Mouse (Mus musculus) retina, postnatal 7 days (tissue): ENCODE data around the gene Fhit.

Experiments used
- DNase-seq: peaks from one replicate; pipeline ENCODE4 v3.0.0-alpha.2; 2012; ENCODE audit warnings: low read depth, low spot score

Gene Fhit

DNA sequence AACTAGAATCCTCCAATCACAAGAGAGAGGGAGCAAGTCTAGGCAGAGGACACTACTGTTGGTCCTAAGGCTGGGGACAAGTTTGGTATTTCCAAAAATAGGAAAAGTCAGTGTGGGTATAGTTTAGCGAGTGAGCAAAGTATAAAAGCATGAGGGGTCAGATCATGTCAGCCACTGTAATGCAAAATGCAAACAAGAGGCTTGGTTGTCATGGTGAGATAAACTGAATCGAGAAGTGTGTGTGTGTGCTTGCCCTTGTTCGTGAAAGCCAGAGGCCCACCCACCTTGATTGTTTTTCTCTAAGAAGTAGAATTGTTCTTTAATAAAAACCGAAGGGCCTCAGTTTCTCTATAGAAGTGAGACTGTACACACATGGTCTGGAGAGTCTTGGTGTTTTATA, 1465.8 kb downstream of the Fhit start:
- no peak for DNase-seq

DNA sequence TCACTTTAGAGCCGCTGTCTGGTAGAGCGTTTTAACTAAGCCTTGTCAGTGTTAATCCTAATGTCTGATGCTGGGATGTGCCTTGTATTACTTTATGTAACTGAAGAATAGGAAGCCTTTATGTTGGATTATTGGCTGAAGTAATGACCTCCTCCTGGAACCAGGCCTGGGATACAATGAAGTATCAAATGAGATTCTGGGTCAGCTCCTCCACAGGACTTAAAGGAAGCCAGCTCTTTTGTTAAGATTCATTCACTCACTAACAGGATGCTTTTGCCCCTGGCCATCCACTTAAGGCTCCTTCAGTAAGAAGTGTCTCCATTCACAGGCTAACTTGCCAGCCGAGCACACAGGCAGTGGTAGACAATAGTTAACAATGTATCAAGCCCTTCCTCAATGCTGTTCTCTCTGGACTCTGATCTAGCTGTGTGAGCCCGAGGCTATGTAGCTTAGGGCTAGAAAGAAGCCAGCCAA, 1466.6 kb downstream of the Fhit start:
- no peak for DNase-seq

DNA sequence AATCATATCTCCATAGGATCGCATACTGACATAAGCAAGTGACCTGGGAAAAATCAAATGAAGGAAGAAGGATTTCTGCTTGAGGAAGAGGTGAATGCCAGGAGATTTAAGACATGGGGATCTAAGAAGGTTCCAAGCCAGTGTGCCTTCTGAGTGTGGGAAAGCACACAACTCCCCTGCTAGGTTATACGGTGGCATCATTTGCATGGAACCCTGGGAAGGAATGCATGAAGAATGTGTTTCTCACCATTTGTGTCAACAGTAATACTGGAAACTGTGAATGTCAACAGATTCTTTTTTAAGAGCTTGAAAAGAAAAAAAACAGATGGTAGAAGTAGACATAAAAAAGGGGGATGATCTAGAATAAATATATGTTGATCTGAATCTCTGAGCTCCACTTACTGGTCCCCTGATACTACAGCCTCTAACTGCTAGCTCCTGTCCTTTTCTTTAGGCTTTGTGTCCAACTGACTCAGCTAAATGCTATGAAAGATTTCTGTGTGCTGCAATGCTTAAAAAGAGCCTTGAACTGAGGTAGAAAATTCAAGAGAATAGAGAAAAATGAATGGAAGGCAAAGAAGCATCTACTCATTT, 1473.1 kb downstream of the Fhit start:
- no peak for DNase-seq

DNA sequence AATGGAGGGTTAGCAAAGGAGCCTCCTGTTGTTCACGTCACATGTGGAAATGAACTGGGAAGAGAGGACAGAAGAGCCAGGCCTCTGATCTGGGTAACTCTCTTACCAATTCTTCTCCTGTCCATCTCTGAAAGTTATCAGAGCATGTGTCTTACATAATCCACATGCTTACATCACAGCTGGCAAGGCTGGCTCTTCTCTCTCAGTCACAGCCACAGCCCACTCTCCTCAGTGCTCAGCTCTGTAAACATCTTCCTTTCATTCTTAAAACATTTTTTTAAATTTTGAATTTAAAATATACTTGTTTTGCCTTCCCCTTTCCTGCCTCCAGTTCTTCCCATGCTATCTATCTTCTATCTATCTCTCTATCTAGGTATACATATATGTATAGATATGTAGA, 1477.5 kb downstream of the Fhit start:
- DNase-seq: no peak

DNA sequence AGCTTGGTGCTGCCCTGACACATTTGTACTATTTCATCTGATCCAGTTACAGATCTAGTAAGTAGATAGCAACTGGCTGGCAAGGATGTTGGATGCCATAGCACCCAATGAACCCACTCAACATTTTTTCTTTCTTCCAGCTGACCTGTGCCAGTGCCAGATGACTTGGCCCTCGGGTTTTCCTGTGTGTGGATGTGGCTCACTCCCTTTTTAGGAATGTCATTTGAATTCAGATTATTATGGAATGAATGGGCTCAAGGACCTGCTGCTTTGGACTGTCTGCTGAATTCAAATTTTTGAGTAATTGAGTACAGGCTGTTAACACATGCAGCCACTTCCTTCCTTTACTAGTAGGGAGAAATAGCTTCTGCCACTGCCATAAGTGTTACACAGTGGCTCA, 1489.1 kb downstream of the Fhit start:
- no peak for DNase-seq

DNA sequence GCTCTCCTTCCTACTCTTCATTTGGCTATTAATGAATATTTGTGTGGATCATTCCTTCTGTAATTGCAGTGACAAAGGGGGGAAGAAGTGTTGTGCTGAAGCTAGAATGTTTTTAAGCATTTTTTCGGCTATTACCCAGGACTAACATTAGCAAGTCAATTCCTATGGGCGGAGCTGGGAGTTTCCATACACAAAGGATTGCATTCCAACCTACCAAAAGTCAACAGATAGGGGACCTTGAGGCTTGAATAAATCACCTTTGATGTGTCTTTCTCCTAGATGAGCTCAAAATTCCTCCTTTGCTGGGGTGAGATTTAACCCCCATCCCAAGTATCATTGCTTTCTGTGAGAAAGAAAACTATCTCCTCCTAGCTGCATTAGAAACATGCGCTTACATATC, 1490.1 kb downstream of the Fhit start:
- no peak for DNase-seq

DNA sequence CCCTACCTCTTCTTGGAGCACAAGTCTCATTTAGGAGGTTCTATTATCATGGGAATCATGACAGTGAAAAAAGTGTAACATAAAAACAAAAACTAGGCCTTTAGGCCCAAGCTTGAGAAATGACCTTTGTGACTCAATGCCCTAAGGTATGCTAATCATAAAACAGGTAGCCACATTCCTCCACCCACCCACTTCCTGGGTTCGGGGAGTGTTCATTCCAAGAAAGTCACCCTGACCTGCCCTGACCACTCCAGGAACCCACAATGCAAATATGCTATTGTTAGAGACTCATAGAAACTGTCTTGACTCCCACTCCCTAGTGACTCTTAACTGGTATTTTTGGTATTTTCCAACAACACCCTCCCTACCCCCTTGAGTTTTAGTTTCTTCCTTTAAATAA, 1492.1 kb downstream of the Fhit start:
- DNase-seq: no peak

DNA sequence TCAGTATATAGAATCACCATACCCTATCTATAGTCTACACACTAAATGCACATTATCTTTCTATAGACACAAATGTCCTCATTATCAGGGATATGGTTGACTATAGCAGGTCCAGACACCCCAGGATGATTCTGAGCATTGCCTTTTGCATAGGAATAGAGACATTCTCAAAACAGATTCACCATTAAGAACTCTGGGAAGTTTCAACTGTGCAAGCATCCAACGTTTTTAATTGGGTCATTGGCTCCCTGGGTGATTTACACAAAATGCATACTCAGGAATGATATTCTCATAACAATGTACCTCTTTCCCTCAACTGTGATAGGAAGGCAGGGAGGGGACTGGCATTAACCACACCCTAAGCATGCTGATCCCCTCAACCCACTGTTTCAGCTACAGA, 1503.4 kb downstream of the Fhit start:
- DNase-seq: no peak

DNA sequence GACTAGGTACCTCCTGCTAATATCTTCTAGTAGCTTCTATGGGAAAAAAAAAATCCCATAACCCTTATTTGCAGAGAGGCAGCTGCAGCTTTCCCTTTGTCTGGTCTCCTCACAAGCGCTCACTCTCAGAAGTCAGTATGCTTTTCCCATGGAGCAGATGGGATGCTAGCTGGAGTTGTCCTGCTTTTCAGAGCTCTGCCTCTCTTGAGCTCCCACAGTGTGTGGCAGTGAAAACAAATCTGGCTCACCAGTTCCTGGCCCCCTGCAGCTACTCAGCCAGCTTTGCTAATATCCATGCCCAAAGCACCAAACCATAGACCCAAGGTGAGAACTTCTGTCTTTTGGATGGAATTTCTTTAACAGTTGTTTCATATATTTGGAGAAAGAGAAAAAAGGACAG, 1510.4 kb downstream of the Fhit start:
- DNase-seq: no peak

DNA sequence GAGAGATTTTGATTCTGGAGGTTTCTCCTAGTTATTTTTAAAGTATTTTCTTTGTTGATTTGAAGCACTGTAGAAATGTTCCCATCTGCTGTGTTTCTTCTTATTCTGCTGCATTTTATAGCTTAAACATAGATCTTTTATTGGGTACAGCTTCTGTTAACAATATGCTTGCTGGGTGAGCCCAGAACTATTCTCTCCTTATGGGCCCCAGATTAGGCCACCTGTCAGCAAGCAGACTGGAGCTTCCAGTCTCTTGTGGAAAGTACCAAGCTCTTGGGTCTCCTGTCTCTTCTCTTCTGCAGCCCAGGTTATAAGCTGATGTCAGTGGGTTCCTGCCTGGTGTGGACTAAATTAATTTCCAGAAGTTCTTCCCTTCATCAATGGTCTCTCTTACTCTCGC, 1513.4 kb downstream of the Fhit start:
- no peak for DNase-seq

DNA sequence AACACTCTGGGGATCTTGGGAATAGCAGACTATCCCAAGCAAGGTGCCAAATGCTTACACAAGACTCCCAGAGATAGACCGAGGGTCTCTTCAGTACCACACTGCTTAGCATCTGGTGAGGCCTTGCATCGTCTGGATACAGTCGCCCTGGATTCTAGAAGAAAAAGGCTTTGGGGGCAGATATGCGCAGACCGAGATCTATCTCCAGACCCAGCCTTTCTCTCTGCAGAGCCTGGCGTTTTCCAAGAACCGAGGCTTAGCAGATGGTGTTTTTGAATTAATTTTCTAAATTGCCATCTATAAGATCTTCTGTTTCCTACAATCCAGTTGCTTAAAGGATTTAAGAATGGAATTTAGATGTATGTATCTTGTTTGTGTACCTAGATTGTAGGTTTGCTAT, 1515.6 kb downstream of the Fhit start:
- DNase-seq: no peak

DNA sequence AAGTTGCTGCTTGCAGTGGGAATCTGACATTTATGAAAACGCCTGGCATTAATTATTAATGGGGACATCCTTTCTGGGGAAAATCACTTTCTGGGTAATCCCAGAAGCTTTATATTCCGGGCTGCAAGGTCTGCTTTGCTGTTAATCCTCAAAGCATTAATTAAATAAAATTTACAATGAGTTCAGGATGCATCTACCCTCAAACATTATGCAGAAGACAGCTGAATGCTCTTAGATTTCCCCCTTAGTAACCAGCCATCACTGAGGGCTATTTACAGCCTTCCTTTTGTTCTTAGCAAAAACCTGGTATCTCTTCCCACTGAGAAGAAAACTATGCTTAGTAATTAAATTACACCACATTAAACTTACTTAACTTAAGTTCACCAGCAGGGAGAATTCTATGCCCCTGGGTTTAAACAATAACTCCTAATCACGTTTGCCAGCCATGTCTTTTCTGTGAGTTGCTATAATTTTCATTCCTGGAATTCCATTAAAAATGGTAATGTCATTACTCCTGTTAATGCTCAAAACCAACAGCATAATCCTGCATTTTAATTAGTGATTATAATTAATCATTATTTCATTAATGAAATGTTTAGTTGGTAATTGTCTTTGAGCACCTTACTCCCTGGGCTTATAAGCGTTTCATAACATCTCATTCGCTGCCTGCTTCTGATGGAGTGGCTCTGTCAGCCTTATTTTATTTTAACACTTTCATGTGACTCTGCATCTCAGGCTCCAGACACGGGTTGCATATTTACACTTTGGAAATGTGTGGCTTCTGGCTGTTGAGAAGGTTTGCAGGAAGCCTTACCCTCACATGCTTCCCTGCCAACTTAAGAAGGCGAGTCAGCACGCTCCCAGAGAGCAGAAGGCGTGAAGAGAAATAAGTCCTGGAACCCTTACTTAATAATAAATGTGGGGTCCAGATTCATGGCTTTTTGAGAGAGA, 1517.3 kb downstream of the Fhit start:
- no peak for DNase-seq

DNA sequence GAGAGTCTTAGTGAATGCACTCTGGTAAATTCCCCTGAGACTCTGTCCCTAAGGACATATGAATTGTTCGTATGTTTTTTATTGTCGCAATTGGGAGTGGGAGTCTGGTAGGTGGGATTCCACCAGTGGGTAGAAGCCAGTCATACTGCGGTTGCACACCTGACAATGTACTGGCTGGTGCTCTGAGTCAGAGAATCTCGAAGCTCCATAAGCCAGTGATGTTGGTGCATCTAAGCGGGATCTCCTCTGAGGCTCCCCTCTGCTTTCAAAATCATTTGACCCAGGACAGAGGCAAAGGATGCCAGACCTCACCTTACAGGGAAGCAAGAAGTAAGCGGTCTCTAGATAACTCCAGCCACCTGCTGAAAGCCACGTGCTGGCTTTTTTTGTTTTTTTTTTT, 1518.1 kb downstream of the Fhit start:
- no peak for DNase-seq

DNA sequence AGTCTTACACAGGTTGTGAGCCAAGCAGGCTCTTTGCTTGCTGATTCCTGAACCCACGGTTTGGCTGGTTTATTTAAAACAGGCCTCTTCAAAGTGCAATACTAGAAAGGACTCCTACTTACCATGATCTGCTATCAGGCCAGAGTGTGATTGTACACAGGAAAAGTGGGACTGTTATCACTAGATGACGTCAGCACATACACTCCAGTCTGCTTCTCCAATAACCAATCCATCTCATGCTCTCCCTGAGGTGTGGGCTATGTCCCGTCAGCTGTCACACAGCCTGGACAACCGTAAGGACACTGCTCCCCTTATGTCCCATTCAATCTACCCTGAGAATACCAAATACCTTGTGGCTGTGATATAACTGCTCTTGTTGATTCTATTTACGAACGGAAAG, 1519.2 kb downstream of the Fhit start:
- DNase-seq: no peak

DNA sequence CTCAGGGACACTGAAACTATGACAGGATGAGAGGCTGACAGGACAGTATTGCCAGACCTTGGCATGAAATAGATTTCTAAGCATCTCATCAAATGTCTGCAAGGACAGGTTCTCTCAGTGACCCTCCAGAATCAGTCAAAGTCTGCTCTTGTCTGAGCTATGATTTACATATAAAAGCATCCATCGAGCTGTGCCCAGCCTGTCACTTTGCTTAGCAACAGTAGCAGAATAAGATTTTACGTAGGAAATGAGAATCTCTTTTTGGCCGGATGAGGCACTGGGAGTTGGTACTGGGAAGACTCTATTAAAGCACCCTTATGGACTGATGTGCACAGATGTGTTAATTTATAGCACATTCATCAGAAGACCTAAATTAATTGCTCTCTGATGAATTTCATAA, 1519.8 kb downstream of the Fhit start:
- DNase-seq: no peak

DNA sequence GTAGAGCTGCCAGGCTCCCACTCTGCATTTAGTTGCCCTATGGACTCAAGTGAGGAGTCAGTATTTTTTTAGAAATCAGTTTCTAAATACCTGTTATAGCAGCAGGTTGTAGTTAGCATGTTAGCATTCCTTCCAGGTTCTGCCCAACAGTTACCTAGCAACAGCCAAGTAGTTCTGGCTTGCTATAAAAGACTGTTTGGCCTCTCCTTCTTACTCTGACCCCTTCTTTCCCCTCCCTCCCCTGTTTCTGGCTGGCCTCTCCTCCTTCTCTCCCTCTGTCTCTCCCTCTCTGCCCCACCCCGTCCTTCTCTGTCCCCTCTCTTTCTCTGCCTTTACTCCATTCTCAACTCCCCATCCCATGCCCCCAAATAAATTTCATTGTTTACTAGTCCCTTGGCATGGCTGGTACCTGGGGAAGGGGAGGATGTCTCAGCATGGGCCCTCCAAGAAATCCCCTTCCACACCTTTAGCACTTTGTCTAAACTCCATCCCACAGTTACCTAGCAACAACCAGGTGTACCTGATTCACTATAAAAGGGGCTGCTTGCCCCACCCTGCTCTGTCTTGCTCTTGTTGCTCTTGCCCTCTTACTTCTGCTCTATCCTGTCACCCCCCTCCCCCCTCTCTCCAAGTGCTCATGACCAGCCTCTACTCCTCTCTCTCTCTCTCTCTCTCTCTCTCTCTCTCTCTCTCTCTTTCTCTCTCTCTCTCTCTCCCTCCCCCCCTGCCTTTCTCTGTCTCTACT, 1527.4 kb downstream of the Fhit start:
- DNase-seq: no peak

DNA sequence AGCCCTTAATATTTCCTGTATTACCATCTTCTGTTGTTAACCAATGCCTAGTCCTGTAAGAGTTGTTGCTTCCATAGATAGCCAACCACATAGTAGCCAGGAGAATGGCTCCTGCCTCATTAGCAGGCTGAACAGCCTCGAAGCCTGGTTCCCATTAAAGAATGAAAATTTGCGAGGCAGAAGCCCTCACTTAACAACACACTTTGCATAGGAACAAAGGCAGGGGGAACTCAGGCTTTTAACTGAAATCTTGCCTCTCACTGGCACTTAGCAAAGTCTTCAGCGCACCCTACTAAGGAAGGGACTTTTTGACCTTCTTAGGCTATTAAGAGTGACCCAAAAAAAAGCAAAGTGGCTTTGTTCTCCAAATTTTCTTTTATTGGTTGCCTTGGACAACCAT, 1529.3 kb downstream of the Fhit start:
- no peak for DNase-seq

DNA sequence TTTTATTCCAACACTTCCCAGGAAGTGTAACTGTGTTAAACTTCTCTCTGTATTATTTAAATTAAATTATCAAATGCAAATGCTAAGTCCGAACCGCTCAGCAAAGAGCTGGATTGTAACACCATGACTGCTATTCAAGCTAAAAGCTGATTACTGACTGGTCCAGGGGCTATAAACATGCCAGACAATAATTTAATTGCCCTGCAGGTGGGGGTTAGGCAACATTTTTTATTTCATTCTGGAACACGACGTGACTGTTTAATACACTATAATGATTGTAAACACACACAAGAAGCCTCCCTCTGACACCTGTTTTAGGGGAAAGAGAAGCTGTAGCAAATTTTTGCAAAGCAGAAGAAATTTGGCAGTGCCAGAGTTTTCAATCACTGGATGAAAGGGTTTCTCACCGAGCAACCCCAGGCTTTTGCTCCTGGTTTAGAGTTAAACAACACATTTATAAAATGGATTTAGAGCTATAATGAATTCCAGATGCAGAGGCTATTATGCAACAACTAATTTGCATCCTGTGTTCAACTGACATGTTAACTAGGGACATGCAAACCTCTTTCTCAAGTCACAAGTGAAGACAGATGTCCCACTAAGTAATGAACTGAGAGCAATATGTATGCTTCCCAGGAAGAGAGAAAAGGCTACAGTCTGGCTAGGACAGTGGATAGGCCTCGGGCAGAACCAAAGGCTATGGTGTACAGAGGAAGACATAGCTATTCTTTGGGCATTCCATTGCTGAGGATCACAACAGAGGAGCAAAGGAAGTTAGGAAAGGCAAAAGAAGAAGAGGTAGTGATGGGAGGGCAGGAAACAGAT, 1538.4 kb downstream of the Fhit start:
- no peak for DNase-seq

DNA sequence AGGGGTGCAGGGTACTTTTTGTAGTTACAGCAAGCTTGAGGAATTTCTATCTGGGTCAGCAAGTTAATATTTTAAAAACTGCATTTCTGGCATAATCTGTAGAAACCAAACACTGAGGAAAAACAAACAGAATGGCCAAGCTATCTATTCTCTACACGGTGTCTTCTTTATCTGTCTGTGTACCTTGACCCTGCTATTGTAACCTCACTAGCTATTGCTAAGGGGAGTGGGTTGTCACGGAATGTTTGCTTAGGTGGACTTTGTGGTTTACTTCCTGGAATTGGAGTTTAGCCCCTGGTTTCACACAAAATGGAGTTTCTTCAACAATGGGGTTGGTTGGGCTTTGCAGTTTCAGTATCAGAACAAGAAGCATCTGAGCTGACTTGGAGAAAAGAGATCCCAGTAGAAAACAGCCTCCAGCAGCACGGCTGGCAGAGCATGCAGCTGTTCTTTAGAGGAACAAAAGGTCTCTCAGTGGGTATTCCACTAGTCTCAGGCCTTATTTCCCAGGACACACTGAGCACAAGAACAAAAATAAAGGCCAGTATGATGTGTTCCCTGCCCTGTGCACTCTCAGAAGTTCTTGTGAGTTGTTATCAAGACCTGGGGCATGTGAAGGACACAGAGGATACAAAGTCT, 1540.8 kb downstream of the Fhit start:
- no peak for DNase-seq

DNA sequence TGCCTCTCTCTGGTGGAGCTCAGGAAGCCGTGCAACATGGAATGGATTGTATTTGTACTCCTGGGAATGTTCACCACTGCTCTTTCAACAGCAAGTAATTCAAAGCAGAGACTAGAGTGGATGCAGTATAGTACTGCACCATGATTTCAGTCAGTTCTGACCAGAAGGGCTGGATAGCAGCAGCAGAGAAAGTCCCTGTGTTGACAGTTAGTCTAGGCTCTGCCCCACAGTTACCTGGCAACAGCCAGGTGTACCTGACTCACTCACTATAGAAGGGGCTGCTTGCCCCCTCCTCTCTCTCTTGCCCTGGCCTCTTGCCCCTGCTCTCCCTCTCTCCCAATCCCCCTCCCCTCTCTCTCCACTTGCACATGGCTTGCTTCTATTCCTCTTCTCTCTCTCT, 1542.0 kb downstream of the Fhit start:
- no peak for DNase-seq

DNA sequence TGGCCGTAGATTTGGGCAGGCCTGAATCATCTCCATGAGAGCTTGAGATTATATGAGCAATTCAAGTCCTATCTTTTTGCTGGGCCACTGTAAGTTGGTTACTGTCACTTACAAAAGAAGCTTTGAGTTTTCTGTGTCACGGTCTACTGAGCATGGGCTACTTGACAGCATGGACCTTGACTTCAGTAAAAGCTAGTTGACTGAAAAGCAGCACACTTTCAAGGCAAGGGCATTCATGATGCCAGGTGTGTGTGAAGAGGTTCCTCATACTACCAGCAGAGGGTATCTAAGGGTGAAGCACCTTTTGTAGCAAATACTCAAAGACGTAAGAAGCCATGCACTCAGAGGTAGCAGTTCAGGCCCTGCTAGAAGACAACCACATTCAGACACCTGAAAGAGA, 1548.7 kb downstream of the Fhit start:
- no peak for DNase-seq
